Comparison of ENCODE assay signal across 8 mouse cellular contexts in the genomic region with DNA sequence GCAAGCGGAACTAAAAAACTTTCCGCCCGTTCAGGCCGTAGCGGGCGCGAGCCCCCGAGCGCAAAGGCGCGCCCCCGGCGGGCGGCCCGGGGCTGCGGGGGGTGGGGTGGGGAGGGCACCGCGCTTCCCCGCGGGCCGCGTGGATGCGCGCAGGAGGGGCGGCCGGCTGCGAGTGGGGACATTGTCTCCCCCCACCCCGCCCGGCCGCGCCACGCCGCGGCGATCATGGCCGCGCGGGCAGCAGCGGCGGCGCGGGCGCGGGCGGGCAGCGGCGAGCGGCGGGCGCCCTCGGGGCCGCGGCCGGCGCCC. TPM values are rescaled to one million over a fixed set of nuclear protein-coding genes. Genes with fewer than 3 reads are reported as not detected.
DNase-seq lines count a peak whose midpoint lies in the region; ATAC-seq and TF ChIP-seq lines count a peak whose summit lies in the region.

No protein-coding gene starts in this region.

- 2% methylated on average over 36 of the region's 55 CpGs for WGBS in heart, embryonic 14.5 days
- 0% methylated on average over 52 of the region's 55 CpGs for WGBS in forebrain, embryonic 15.5 days
- WGBS in liver, embryonic 15.5 days (ENCODE audit: insufficient replicate concordance): 0% methylated on average over 54 of the region's 55 CpGs

- peaks cover 0 to 17% of the 10 kb centered on the region in 2 experiments; a peak in 2 of 4 replicates for H3K4me1 ChIP-seq in heart, embryonic 14.5 days (ENCODE audit: control insufficient read depth in 2 of 2, insufficient read depth in 2 of 2, low read length in 2 of 2)
- H3K4me1 ChIP-seq in ES-E14 (ENCODE audit: control insufficient read depth in 2 of 2, insufficient read depth in 2 of 2, low read length in 2 of 2, poor library complexity in 1 of 2): peaks cover 0 to 7% of the 10 kb centered on the region in 2 experiments; a peak in 1 of 4 replicates
- peaks cover 37% of the 10 kb centered on the region for H3K4me1 ChIP-seq in forebrain, embryonic 15.5 days
- H3K4me1 ChIP-seq in liver, embryonic 15.5 days (replicated peaks): peaks cover 17% of the 10 kb centered on the region

- no peaks in the 10 kb centered on the region for H3K36me3 ChIP-seq in heart, embryonic 14.5 days (ENCODE audit: control insufficient read depth, insufficient read depth, low read length)
- no peaks in the 10 kb centered on the region for H3K36me3 ChIP-seq in ES-E14 (ENCODE audit: control insufficient read depth, insufficient read depth, low read length, poor library complexity, severe bottlenecking)
- no peaks in the 10 kb centered on the region for H3K36me3 ChIP-seq in forebrain, embryonic 15.5 days
- H3K36me3 ChIP-seq in liver, embryonic 15.5 days (replicated peaks): no peaks in the 10 kb centered on the region

- no peaks in the 10 kb centered on the region for H3K27me3 ChIP-seq in heart, embryonic 14.5 days (ENCODE audit: control insufficient read depth, insufficient read depth, low read length)
- no peaks in the 10 kb centered on the region for H3K27me3 ChIP-seq in forebrain, embryonic 15.5 days
- no peaks in the 10 kb centered on the region for H3K27me3 ChIP-seq in liver, embryonic 15.5 days

- no peak for DNase-seq in heart, adult 11 months
- no peak for DNase-seq in ES-E14 (ENCODE audit: low read depth, low spot score)
- no peak for DNase-seq in c-Kit-positive CD71-positive TER-119-positive erythroid progenitor cells, embryonic 14.5 days (ENCODE audit: low spot score)
- DNase-seq in cerebellum, adult 9-11 months: no peak
- no peak for DNase-seq in thymus, postnatal 14 days

- in situ Hi-C loops in ES-E14 (cut with MboI; ENCODE audit: low sequenced_read_pairs in 2 of 2, unreplicated experiment in 2 of 2): no loop called here

- peak; percentile 72 for ATAC-seq in heart, embryonic 14.5 days (ENCODE audit: insufficient number of reproducible peaks, insufficient read depth, low FRiP score, low read depth)
- ATAC-seq in forebrain, embryonic 15.5 days (replicated peaks): no peak
- ATAC-seq in liver, embryonic 15.5 days (ENCODE audit: insufficient read depth): peak; percentile 38

- peak overlapping the region; percentile 99 for H3K9ac ChIP-seq in heart, embryonic 14.5 days (ENCODE audit: low read length)
- H3K9ac ChIP-seq in ES-E14 (ENCODE audit: insufficient read depth, low read depth, low read length, poor library complexity, severe bottlenecking): peak overlapping the region; percentile 90
- H3K9ac ChIP-seq in forebrain, embryonic 15.5 days (replicated peaks): peak overlapping the region; percentile 100
- peak overlapping the region; percentile 96 for H3K9ac ChIP-seq in liver, embryonic 15.5 days

- H3K27ac ChIP-seq in heart, embryonic 14.5 days (replicated peaks in 1 of 2; ENCODE audit: control insufficient read depth in 1 of 2, insufficient read depth in 1 of 2, low read depth in 2 of 2, low read length in 2 of 2): peak overlapping the region; percentile 100
- H3K27ac ChIP-seq in ES-E14 (ENCODE audit: insufficient read depth, low read depth, low read length, poor library complexity, severe bottlenecking): peak overlapping the region; percentile 85
- H3K27ac ChIP-seq in forebrain, embryonic 15.5 days (replicated peaks): peak overlapping the region; percentile 100
- peak overlapping the region; percentile 95 for H3K27ac ChIP-seq in liver, embryonic 15.5 days (replicated peaks)

- peak overlapping the region; percentile 91 to 97 for H3K4me3 ChIP-seq in heart, embryonic 14.5 days (ENCODE audit: control insufficient read depth in 1 of 2, insufficient read depth in 1 of 2, low read depth in 1 of 2, low read length in 2 of 2)
- peak overlapping the region; percentile 84 to 90 for H3K4me3 ChIP-seq in ES-E14 (ENCODE audit: insufficient read depth in 1 of 2, low read depth in 1 of 2, low read length in 2 of 2, poor library complexity in 1 of 2, severe bottlenecking in 1 of 2)
- H3K4me3 ChIP-seq in forebrain, embryonic 15.5 days: peak overlapping the region; percentile 96
- peak overlapping the region; percentile 94 for H3K4me3 ChIP-seq in liver, embryonic 15.5 days (replicated peaks)

- H3K9me3 ChIP-seq in heart, embryonic 14.5 days (ENCODE audit: control insufficient read depth, low read length): no peaks in the 10 kb centered on the region
- no peaks in the 10 kb centered on the region for H3K9me3 ChIP-seq in ES-E14 (ENCODE audit: control insufficient read depth, insufficient read depth, low read depth, low read length)
- no peaks in the 10 kb centered on the region for H3K9me3 ChIP-seq in forebrain, embryonic 15.5 days
- no peaks in the 10 kb centered on the region for H3K9me3 ChIP-seq in liver, embryonic 15.5 days (replicated peaks)

- H3K4me2 ChIP-seq in heart, embryonic 14.5 days (ENCODE audit: low read length): peak overlapping the region; percentile 63
- peak overlapping the region; percentile 60 for H3K4me2 ChIP-seq in forebrain, embryonic 15.5 days (replicated peaks)
- H3K4me2 ChIP-seq in liver, embryonic 15.5 days: peak overlapping the region; percentile 90

TF ChIP-seq in ES-E14, 5 proteins besides CTCF, POLR2A, EP300 and RAD21:
- no peak for TF ChIP-seq HCFC1 (IDR thresholded peaks at IDR 0.05; ENCODE audit: borderline replicate concordance, insufficient read depth, low read length)
- TF ChIP-seq ZC3H11A (IDR thresholded peaks at IDR 0.05; ENCODE audit: borderline replicate concordance, low read depth, low read length): no peak
- no peak for TF ChIP-seq MAFK (IDR thresholded peaks at IDR 0.05; ENCODE audit: insufficient read depth, low read depth, low read length)
- no peak for TF ChIP-seq ZNF384 (IDR thresholded peaks at IDR 0.05; ENCODE audit: low read depth, low read length)
- TF ChIP-seq CHD2 (IDR thresholded peaks at IDR 0.05; ENCODE audit: low read depth, low read length): no peak
TF ChIP-seq in ES-E14: peak in this region for 0.

RNA-seq across cellular contexts. Expression of a gene that starts 0.3 kb away (rescaled TPM):
- 8.7 and 9.1 TPM in 2 replicates for polyA plus RNA-seq in heart, embryonic 14.5 days (2014; fragmentation: Nextera tagmentation; extraction: Ambion mirVana)
- total RNA-seq in ES-E14 (2012; rRNA removed): 9.2 and 13.7 TPM in 2 replicates
- polyA plus RNA-seq in forebrain, embryonic 15.5 days (2015; fragmentation: Nextera tagmentation; extraction: Ambion mirVana): 14.8 TPM in 2 replicates
- polyA plus RNA-seq in liver, embryonic 15.5 days (2015; fragmentation: Nextera tagmentation; extraction: Ambion mirVana): 2.9 and 3.1 TPM in 2 replicates
